Mouse (Mus musculus) adrenal gland, postnatal 14 days (tissue): ENCODE measurements around the gene Ttc16. TPM values are rescaled to one million over a fixed set of nuclear protein-coding genes. Genes with fewer than 3 reads are reported as not detected.

Experiments used
- DNase-seq: peaks from one replicate; pipeline ENCODE4 v3.0.0; 2021; ENCODE audit warnings: mixed read lengths
- total RNA-seq: library from RNA; stranded (reverse); gene quantifications from 2 replicates; pipeline ENCODE4 v1.2.3, GENCODE M21; 2021

Gene Ttc16
- total RNA-seq, 1 experiment from 2014 or later = not detected

DNA sequence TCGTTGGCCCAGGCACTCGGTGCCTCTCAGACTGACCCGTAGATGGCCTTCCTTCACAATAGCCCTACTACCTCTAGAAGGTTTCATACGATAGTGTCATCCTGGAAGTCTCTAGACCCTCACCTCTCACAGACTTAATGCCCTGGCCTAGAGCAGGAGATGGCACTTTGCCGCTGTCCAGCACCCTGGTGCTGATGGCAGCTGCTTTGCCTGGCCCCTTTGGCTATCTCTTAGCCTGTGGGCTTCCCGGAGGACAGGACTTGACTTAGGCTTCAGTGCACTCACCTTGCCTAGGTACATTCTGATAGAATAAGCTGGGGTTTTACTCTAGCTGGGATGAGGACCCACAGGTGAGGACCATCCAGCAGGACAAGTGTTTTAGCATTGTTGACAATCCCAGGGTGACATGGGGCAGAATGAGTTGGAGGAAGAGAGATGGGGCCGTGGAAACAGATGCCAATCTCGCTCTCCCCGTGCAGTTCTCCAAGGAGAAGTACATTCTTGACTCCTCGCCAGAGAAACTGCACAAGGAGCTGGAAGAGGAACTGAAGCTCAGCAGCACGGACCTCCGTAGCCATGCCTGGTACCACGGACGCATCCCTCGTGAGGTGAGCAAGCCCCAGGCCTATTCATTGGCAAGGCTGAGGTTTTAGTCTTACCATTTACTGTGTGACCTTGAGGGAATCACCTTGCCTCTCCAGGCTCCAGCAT, 31.0 kb downstream of the Ttc16 start:
- no peak for DNase-seq

DNA sequence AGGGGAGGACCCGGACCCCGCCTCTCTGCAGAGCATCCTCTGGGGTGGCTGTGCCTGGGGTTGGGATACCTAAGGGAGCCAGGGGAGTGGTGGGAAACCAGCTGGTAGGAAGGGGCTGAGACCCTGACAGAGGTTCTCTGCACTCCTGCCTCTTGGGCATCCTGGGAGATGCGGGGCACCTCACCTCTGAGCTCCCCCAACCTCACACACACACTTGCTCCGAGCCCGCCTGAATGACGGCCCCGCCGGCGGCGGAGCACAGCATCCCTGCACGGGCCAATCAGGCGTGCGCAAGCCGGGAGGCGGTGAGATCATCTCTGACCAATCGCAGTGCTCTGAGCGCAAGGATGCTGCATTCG, 33.3 kb downstream of the Ttc16 start:
- DNase-seq = peak; percentile 47

DNA sequence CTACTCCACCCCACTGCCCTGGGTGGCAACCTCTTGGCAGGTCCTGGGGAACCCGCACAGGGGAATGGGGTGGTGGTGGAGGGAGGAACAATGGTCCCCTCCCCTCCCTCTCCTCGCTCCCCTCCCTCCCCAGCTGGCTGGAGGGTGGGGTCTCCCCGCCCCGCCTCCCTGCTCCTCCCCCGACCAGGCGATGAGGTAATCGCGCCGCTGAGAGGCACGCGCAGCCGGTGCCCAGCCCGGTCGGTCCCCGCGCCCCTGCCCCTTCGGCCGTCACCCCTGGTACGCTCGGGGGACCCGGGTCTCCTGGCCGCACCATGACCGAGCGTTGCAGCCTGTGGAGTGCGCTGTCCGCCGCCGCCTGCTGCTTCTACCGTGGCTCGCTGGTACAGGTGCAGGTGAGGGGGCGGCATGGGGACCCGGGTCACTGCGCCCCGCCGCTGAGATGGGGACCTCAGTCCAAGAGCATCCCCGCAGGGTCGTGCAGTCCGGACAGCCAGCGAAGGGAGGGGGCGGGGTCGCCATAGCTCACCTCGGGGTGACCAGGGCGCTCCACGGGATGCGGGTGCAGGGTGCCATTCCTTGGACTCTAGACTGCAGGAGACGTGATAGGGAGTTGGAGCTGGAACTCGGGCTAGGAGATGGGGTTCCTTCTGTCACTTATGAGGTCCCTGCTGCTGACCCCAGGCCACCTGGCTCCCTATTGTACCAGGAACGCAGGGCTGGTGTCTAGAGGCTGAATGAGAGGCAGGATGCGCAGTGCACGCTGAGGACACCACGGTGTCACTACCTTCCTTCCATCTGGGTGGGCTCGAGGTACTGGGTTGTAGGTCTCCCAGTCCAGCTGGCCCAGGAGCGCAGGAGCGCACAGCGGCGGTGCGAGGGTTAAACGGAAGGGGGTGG, 33.9 kb downstream of the Ttc16 start:
- peak; percentile 56 for DNase-seq

DNA sequence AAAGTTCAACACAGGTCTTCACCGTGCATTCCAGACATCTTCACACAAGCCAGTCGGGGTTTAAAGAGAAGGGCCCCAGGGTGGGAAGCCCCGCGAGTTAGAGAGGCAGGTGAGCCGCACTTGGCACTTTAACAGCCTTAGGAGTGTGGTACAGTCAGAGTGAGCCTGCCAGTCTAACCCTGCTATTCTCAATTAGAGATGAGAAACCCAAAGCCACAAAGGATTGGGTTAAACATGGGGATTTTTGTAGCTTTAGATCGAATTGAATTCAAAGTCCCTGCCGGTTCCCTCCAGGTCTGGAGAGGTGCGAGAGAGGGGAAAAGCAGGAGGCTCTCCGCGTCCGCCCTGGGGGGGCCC, 34.5 kb downstream of the Ttc16 start, which contains the start of gene 6330409D20Rik:
Gene 6330409D20Rik (minus strand): TSS at position 101 of the 357 bp plus-strand sequence.
- no peak for DNase-seq

DNA sequence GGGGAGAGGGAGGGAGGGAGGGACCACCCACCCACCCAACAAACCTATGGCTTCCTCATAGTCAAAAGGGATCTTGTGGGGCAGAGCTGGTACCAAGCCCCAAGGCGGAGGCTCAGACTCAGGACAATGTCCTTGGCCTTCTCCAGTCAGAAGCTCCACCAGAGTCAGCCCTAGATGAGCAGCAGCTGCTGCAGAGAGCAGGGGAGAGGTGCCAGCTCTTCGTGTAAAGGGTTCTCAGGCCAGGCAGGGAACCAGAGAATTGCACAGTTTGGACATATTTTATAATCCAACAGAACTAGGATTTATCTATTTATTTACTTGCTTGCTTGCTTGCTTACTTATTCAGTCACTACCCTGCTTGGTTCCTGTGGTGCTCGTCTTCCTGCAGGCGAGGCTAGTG, 36.1 kb downstream of the Ttc16 start:
- DNase-seq = peak; percentile 49

DNA sequence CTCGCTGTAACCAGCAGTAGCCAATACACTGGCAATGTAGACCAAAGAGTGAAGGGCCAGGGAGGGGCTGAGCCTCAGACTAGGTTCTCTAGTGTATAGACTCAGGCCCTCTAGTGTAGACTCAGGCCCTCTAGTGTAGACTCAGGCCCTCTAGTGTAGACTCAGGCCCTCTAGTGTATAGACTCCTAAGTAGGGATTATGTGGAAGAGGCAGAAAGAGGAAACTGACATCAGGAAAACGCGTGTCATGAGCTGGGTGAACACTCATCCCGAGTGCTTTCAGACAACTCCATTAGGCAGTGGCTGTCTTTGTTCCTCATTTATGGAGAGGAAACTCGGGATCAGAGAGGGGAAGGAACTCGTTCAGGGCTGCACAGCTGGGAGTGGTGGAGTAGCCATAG, 38.4 kb downstream of the Ttc16 start:
- DNase-seq = no peak

DNA sequence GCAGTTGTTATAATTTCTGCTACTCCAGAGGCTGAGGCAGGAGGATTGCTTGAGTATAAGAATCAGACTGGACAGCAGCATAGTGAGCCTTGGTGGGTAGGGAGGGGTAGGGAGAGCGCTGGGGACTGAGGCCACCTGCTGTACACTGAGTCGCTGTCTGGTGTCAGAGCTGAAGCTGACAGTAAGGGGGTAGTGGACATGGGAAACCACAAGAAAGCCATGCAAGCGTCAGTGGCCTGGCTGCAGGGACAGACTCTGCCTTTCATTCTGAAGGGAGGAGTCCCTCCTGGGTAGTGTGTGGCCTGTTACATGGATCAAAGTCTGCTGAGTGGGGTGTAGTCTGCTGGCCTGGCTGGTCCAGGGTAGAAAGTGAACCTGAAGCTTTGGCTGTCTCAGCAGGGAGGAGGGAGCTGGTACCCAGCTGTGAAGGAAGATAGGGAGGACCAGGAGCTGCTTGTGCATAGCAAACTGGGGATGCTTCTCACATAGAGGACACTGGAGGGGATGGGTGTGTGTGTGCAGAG, 39.1 kb downstream of the Ttc16 start:
- no peak for DNase-seq

DNA sequence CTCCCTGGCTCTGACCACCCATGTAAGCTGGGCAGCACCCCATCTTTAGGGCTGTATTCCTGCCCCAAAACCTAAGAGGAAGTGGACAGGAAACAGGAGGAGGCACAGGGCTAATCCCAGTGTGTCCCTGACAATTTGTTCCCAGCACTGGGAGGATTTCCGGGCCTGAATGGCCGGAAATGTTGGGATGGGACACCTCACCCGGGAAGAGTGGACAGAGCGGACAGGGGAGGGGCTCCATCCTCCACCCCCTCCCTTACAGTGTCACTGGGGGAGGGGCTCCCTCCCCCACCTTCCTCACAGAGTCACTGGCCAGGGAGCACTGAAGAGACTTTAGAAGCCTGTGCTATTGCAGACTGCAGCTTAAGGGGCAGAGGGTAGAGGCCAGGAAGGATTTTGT, 40.5 kb downstream of the Ttc16 start:
- peak; percentile 76 for DNase-seq

DNA sequence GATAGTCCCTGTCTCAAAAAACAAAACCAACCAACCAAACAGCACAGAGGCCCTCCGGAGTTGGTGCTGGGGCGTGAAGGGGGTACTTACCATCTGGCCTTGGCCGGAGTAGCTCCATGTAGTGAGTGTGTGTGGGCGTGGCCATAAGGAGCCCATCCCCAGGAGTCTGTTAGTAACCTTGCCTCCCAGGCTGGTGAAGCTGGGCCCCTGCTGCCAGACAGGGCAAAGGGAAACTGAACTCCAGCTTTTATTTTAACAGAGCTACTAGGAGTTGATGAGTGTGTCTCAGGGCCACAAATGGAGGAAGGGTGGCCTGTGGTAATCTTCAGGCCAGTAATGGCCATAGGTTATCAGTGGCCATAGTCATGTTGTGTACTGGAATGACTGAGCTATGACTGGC, 41.0 kb downstream of the Ttc16 start:
- no peak for DNase-seq

DNA sequence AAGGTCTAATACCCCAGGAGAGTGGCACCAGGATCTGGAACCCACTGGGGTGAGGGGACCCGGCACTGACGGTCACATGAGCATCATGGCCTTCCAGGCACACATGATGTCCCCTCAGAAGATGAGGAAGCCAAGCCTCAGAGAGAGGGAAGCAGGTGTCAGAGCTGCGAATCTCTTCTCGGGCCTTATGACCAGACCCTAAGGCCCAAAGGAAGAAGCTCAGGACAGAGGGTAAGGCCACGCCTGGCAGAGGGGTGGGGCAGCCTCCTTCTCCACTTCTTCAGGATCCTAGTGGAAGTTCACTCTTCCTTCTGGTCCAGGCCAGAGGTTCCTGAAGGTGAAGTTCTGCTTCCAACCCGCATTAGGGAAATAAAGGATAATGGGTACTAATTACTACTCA, 42.7 kb downstream of the Ttc16 start:
- DNase-seq = no peak

DNA sequence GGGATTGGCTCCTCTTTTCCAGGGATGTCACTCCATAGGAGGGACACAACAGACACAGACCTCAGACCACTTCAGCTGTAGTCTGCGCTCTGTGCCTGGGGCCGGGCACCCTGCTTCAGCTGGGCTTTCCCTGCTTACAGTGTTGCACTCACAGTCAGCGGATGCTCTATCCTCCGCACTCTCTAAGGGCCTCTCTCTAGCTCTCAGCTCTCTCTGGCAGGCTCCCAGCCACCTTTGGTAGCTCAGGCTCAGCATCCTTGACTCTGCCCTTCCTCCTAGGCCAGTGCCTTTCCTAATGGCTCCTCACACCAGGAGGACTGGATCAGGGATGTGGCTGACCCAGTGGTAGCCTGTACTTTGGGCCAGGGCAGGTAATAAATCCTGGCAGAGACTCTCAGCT, 43.5 kb downstream of the Ttc16 start:
- DNase-seq = no peak

DNA sequence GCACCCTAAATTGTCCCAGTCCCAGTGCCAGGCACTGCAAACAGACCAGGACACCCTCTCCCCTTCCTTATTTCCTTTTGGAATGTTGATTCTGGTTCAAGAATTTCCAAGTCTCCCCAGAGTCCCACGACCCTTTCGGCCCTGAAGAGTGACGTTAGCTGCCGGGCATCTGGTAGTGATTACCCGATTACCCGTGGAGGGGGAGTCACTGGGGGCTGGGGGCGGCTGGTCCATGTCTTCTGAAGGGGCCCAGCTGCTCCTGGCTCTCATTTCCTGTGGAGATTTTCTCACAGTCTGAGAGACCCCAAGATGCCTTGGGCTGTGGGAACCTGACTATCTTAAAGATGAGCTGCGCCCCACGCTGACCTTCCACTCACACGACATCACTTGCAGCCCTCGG, 44.6 kb downstream of the Ttc16 start:
- DNase-seq = no peak

DNA sequence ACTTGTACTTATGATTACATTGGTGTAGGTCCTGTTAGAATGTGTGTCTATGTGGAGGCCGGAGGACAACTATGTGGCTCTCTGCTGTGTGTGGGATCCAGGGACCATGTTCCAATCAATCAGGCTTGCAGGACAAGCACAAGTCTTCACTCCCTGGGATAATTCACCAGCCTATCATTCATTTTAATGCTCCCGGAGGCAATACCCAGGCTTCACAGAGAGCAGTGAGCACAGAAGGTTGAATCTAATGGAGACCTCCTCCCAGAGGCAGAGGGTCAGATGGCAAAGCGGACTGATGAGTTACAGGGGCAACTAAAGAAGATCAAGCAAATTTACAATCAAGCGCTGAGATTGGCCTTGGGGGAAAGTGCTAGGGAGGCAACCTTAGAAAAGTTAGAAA, 45.9 kb downstream of the Ttc16 start:
- DNase-seq = no peak

DNA sequence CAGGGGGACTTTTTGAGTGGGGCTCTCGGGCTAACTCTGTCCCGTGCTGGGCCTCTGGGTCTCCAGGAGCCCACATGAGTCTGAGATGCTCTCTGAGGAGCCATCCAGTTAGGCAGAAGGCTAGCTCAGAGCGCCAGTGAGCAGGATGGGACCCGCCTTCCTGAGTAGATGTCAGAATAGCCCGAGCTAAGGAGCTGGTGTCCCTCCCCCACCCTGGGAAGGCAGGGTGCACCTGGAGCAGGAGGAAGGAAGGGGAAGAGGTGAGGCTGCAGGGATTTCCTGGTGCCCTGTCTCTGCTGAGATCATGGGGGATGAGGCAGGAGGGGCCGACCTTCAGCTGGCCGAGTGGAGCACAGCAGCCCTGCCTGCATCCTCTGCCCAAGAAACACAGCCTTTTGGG, 47.0 kb downstream of the Ttc16 start:
- DNase-seq = peak; percentile 74

DNA sequence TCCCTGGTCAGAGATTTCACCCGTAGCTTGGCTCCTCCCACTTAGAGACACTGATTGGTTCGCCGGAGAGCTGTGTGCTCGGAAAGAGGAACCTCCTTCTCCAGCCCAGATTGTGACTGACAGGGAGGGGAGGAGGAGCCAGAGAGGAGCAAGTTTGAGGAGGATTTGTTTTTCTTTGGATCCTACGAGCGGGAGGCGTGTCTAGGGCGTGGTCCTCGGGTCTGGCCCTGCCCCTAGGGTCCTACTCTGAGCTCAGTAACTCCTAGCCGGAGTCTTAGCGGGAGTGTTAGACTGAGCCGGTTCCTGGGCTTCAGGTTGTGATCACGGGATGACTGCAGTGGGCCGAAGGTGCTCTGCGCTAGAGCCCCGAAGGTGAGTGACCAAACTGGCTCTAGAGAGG, 48.0 kb downstream of the Ttc16 start:
- peak; percentile 95 for DNase-seq

DNA sequence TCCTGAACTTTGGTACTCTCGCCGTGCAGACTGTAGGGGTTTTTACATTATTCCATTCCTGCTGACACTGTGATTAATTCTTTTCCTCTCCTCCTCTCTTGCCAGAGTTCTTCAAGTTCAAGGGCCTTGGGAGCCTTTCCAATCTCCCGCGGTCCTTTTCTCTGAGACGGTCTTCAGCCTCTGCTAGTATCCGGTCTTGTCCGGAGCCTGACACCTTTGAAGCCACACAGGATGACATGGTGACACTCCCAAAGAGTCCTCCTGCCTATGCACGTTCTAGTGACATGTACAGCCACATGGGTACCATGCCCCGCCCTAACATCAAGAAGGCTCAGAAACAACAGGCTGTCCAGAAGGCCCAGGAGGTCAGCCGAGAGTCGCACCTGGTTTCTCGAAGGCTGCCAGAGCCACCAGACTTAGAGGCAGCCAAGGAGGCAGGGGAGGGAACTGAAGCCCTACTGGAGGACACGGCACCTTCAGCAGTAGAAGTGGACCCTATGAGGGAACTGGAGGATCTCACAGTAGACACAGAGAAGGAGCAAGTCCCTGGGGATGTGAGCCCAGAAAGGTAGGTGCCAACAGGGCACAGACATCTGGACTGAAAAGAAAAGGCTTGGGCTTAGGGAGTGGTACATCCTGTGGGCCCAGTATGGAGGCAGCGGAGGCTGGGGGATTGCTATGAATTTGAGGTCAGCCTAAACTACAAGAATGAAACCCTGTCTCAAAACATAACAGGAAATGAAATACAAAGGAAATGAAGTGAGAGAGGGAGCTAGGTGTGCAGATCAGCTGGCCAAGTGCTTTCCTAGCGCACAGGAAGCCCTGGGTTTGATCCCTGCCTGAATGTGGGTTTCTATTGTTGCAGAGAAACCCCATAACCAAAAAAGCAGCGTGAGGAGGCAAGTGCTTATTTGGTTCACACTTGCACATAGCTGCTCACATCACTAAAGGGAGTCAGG, 50.3 kb downstream of the Ttc16 start:
- DNase-seq = peak; percentile 57

DNA sequence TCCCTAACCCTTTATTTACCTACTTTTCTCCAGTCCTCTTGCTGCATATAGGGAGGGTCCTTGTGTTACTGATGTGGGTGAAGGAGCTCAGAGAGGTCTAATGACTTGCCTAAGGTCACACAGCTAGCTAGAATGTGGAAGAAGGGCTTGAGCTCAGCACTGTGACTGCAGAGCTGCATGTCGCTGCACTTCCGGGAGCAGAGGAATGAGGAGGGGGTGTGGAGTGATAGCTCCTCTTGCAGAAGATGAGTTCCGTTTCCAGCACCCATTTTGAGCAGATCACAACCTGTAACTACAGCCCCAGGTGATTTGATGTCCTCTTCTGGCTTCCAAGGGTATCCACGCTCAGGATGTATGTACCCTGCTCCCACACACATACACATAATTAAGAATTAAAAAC, 51.3 kb downstream of the Ttc16 start:
- no peak for DNase-seq

DNA sequence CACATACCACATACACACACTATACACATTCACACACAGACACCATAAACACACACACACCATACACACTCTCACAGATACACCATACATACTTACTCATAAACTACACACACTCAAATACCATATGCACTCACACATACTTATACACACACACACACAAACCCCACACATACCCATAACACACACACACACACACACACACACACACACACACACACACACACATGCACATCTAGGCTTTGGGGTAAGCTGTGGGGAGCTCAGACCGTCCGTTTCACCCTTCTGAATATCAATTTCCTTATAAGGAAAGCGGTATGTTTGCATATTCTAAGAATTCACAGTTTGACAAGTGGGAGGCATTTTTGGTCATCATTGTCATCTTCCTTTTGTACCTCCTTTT, 52.9 kb downstream of the Ttc16 start:
- DNase-seq = no peak

DNA sequence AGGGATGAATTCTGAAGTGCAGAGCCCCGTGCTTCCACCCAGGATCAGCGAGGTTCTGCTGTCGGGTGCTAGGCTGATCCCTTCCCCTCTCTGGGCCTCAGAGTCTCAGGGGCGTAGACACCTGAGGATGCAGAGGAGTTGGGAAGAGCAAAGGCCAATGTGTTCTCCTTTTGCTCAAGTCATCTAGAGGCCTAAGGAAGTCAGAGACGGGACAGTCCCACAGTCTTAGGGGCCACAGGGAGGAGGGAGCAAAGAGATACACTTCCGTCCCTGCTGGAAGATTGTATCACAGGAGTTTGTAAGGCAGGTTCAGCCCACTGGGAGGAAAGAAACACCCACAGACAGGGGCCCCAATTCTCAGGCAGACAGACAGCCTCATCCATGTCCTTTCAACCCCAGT, 53.4 kb downstream of the Ttc16 start:
- no peak for DNase-seq

DNA sequence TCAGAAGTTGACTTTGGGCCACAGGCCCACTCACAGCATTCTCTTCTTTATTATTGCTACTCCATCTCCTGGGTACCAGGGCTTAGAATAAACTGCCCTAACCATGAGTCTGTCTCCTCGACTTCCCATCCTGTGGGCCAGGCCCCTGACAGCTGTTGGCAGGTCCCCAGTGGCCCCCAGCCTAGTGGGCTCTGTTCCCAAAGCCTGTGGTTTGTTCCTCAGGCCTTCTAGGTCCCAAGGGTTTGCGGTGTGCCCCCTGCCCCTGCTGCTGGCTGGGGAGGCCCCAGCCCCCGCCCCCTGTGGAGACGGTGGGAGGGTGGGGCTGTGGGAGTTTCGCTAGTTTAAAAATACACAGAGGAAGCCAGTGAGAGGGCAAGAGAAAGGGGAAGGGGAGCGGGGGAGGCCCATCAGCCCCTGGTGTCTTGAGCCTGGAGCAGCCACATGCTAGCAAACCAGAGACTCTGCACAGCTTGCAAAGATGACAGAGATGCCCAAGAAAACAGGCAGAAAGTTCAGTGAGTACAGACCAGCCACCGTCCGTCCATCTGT, 54.7 kb downstream of the Ttc16 start, which contains the start of gene Sh2d3c:
Gene Sh2d3c (plus strand): TSS at position 375 of the 549 bp plus-strand sequence.
- DNase-seq = no peak

DNA sequence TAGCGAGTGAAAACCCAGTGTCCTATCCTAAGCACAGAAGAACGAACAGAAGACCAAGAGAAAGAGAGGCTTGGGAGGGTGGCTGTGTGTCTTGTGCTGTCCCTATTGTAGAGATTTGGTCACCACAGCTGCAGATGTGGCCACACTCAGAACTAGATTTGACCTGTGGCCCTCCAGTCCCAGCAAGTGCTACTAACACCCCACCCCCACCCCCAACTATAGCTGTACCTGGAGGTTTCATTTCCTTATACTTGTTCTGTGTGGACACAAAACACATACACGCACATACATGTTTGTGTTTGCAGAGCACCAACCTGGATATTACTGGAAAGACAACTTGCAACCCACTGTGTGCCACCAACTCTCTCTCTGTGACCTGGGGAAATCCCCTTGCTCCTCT, 55.4 kb downstream of the Ttc16 start:
- DNase-seq = no peak

DNA sequence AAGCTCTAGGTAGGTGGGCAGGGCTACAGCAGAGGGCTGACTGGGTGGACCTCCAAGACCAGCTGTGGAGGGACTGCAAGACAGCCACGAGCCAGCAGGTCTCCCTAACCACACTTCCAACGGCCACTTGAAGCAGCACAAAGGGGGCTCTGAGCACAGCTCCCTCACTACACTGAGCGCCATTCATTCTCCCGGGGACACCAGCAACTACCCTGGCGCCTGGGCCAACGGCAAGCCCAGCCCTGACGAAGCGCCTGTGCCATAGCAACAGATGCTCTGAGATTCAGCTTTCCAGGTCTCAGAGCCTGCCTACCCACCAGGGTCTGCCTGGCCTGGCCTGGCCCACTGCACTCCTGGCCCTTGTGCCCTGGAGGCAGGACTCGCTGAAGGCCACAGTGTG, 56.7 kb downstream of the Ttc16 start:
- no peak for DNase-seq
